Mouse (Mus musculus): ENCODE measurements around the gene Osbp2. TPM values are rescaled to one million over a fixed set of nuclear protein-coding genes. Genes with fewer than 3 reads are reported as not detected.

Gene Osbp2
- polyA plus RNA-seq, 1 experiment, result 3.3 TPM

- Histone ChIP-seq H3K4me1 (ENCODE audit: control insufficient read depth, insufficient read depth, low read length) (0 out of 2 replicates have a peak, but pooled peaks cover 3% of the 10 kb centered on the region), H3K4me3 (ENCODE audit: insufficient read depth, low read depth, low read length) (peak within 1 kb of the TSS; percentile 65), H3K36me3 (ENCODE audit: control insufficient read depth, insufficient read depth, low read length) (no peaks in the 10 kb centered on the region), H3K27me3 (replicated peaks; ENCODE audit: control insufficient read depth, insufficient read depth, low read length) (no peaks in the 10 kb centered on the region), H3K27ac (ENCODE audit: insufficient read depth, low read depth, low read length) (peak within 1 kb of the TSS; percentile 86)
- TF ChIP-seq CTCF (conservative IDR thresholded peaks at IDR 0.05; ENCODE audit: insufficient read depth, insufficient read length, low read depth, low read length) (no peak), POLR2A (IDR thresholded peaks at IDR 0.05; ENCODE audit: low read depth, low read length) (no peak)
- WGBS, result 9% methylated on average over 46 of the region's 46 CpGs
- peak; percentile 97 for DNase-seq
Observed at GRCm38 (mm10) chr11:3894406-3895281, 30.9 kb upstream of the Osbp2 start, which contains the start of the genes 4921536K21Rik and Dusp18. Gene 4921536K21Rik (minus strand): TSS chr11:3895098. Gene Dusp18 (plus strand): TSS chr11:3895240.

- Histone ChIP-seq H3K4me1 (ENCODE audit: control insufficient read depth, insufficient read depth, low read length) (0 out of 2 replicates have a peak, but pooled peaks cover 3% of the 10 kb centered on the region), H3K27me3 (replicated peaks; ENCODE audit: control insufficient read depth, insufficient read depth, low read length) (no peaks in the 10 kb centered on the region), H3K27ac (ENCODE audit: insufficient read depth, low read depth, low read length) (no peak overlapping the region), H3K4me3 (ENCODE audit: insufficient read depth, low read depth, low read length) (no peak overlapping the region; the same call in 1 of the 2 replicates), H3K36me3 (ENCODE audit: control insufficient read depth, insufficient read depth, low read length) (no peaks in the 10 kb centered on the region)
- DNase-seq, result no peak
- no peak for TF ChIP-seq CTCF (conservative IDR thresholded peaks at IDR 0.05; ENCODE audit: insufficient read depth, insufficient read length, low read depth, low read length)
- no peak for TF ChIP-seq POLR2A (IDR thresholded peaks at IDR 0.05; ENCODE audit: low read depth, low read length)
- 85% methylated on average over 6 of the region's 6 CpGs for WGBS
Observed at GRCm38 (mm10) chr11:3893970-3894369, 30.3 kb upstream of the Osbp2 start.

- no peak for DNase-seq
- TF ChIP-seq POLR2A (IDR thresholded peaks at IDR 0.05; ENCODE audit: low read depth, low read length) (no peak), CTCF (conservative IDR thresholded peaks at IDR 0.05; ENCODE audit: insufficient read depth, insufficient read length, low read depth, low read length) (no peak)
- no peaks in the 10 kb centered on the region for H3K36me3 ChIP-seq (ENCODE audit: control insufficient read depth, insufficient read depth, low read length)
- WGBS, result 81% methylated on average over 5 of the region's 5 CpGs
- H3K27ac ChIP-seq (ENCODE audit: insufficient read depth, low read depth, low read length), result no peak overlapping the region
- no peak overlapping the region for H3K4me3 ChIP-seq (ENCODE audit: insufficient read depth, low read depth, low read length)
- no peaks in the 10 kb centered on the region for H3K4me1 ChIP-seq (ENCODE audit: control insufficient read depth, insufficient read depth, low read length)
- no peaks in the 10 kb centered on the region for H3K27me3 ChIP-seq (replicated peaks; ENCODE audit: control insufficient read depth, insufficient read depth, low read length)
Observed at GRCm38 (mm10) chr11:3887331-3887730, 23.6 kb upstream of the Osbp2 start.

- TF ChIP-seq POLR2A (IDR thresholded peaks at IDR 0.05; ENCODE audit: low read depth, low read length), result no peak
- no peak for TF ChIP-seq CTCF (conservative IDR thresholded peaks at IDR 0.05; ENCODE audit: insufficient read depth, insufficient read length, low read depth, low read length)
- WGBS, result 91% methylated on average over 3 of the region's 3 CpGs
- Histone ChIP-seq H3K4me3 (ENCODE audit: insufficient read depth, low read depth, low read length) (no peak overlapping the region), H3K27me3 (replicated peaks; ENCODE audit: control insufficient read depth, insufficient read depth, low read length) (no peaks in the 10 kb centered on the region), H3K27ac (ENCODE audit: insufficient read depth, low read depth, low read length) (no peak overlapping the region), H3K4me1 (ENCODE audit: control insufficient read depth, insufficient read depth, low read length) (no peaks in the 10 kb centered on the region), H3K36me3 (ENCODE audit: control insufficient read depth, insufficient read depth, low read length) (no peaks in the 10 kb centered on the region)
- no peak for DNase-seq
Observed at GRCm38 (mm10) chr11:3883711-3884110, 20.0 kb upstream of the Osbp2 start.

GRCm38 (mm10) chr11:3879836-3880235 is 16.1 kb upstream of the Osbp2 start:
- no peaks in the 10 kb centered on the region for H3K27me3 ChIP-seq (replicated peaks; ENCODE audit: control insufficient read depth, insufficient read depth, low read length)
- TF ChIP-seq POLR2A (IDR thresholded peaks at IDR 0.05; ENCODE audit: low read depth, low read length), result no peak
- TF ChIP-seq CTCF (conservative IDR thresholded peaks at IDR 0.05; ENCODE audit: insufficient read depth, insufficient read length, low read depth, low read length), result peak; percentile 80
- no peak overlapping the region for H3K4me3 ChIP-seq (ENCODE audit: insufficient read depth, low read depth, low read length)
- H3K4me1 ChIP-seq (ENCODE audit: control insufficient read depth, insufficient read depth, low read length), result no peaks in the 10 kb centered on the region
- WGBS, result 41% methylated on average over 2 of the region's 2 CpGs
- H3K27ac ChIP-seq (ENCODE audit: insufficient read depth, low read depth, low read length), result no peak overlapping the region
- peak; percentile 80 for DNase-seq
- no peaks in the 10 kb centered on the region for H3K36me3 ChIP-seq (ENCODE audit: control insufficient read depth, insufficient read depth, low read length)

GRCm38 (mm10) chr11:3878660-3879059 is 15.0 kb upstream of the Osbp2 start:
- no peak for TF ChIP-seq CTCF (conservative IDR thresholded peaks at IDR 0.05; ENCODE audit: insufficient read depth, insufficient read length, low read depth, low read length)
- TF ChIP-seq POLR2A (IDR thresholded peaks at IDR 0.05; ENCODE audit: low read depth, low read length), result no peak
- Histone ChIP-seq H3K36me3 (ENCODE audit: control insufficient read depth, insufficient read depth, low read length) (no peaks in the 10 kb centered on the region), H3K4me1 (ENCODE audit: control insufficient read depth, insufficient read depth, low read length) (no peaks in the 10 kb centered on the region), H3K27me3 (replicated peaks; ENCODE audit: control insufficient read depth, insufficient read depth, low read length) (no peaks in the 10 kb centered on the region), H3K4me3 (ENCODE audit: insufficient read depth, low read depth, low read length) (no peak overlapping the region), H3K27ac (ENCODE audit: insufficient read depth, low read depth, low read length) (no peak overlapping the region)
- DNase-seq, result no peak
- 53% methylated on average over 7 of the region's 7 CpGs for WGBS

- H3K4me1 ChIP-seq (ENCODE audit: control insufficient read depth, insufficient read depth, low read length), result no peaks in the 10 kb centered on the region
- DNase-seq, result no peak
- no peaks in the 10 kb centered on the region for H3K36me3 ChIP-seq (ENCODE audit: control insufficient read depth, insufficient read depth, low read length)
- WGBS, result 77% methylated on average over 6 of the region's 6 CpGs
- no peaks in the 10 kb centered on the region for H3K27me3 ChIP-seq (replicated peaks; ENCODE audit: control insufficient read depth, insufficient read depth, low read length)
- H3K27ac ChIP-seq (ENCODE audit: insufficient read depth, low read depth, low read length), result no peak overlapping the region
- H3K4me3 ChIP-seq (ENCODE audit: insufficient read depth, low read depth, low read length), result no peak overlapping the region
- TF ChIP-seq POLR2A (IDR thresholded peaks at IDR 0.05; ENCODE audit: low read depth, low read length) (no peak), CTCF (conservative IDR thresholded peaks at IDR 0.05; ENCODE audit: insufficient read depth, insufficient read length, low read depth, low read length) (no peak)
Observed at GRCm38 (mm10) chr11:3876419-3876818, 12.7 kb upstream of the Osbp2 start.
